Mouse (Mus musculus) embryonic stem cell, embryonic (primary cell): Measurements from ENCODE around the gene Olfr1241.

Experiments
- CTCF ChIA-PET, 4 experiments: fragments of 300-600 bp in 2 of 4; fragments of 350-600 bp in 2 of 4; sonication (Branson Sonifier 250); formaldehyde crosslinking; loops; one replicate each; lab custom pipeline; 2022; ENCODE audit warnings: inconsistent platforms in 2 of 4; lab: Charles Lee
- POLR2A ChIA-PET, 4 experiments: fragments of 300-600 bp in 2 of 4; fragments of 350-600 bp in 2 of 4; sonication (Branson Sonifier 250); formaldehyde crosslinking; loops; one replicate each; lab custom pipeline; 2022; ENCODE audit warnings: antibody characterized with exemption in 4 of 4, inconsistent platforms in 1 of 4; lab: Charles Lee

Olfr1241 gene

DNA sequence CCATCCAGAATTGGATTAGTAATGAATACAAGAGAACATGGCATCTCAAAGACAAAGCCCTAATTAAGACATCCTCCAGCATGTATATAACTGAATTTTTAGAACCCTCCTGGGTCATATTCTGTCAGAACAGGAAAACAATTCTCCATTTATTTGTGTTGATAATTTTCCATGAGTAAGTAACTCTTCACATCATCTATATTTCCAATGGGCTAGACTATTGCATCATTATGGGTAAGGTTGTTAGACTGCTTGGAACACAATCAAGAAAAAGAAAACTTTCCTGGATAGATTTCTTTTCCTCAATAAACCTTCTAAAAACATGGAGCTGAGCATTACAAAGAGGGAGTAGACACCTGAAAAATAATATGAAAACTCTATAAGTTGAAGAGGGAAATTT, at the start of gene Olfr1241:
Olfr1241 (minus strand) TSS at position 101 of the 400 bp plus-strand sequence.
- CTCF ChIA-PET: no interaction called here
- POLR2A ChIA-PET: no interaction called here

DNA sequence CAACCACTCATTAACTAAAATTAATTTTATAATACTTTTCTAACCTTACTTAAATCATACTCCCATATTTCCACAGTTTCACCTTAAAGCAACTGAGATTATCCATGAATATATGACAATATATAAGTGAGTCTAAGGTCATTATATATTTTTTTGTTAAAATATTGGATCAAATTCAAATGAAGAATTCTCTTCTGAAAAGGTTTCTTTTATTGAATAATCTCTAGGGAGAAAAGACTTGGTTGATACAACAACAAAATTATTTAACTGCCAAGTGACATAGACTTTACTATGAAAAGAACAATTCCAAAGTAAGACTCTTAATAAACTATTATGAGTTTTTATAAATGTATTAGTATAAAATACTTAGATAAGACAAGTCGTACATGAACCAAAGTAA, 44.5 kb upstream of the Olfr1241 start, which contains the start of gene Olfr1243:
Olfr1243 (minus strand) TSS at position 101 of the 400 bp plus-strand sequence.
- ChIA-PET CTCF (no interaction called here), POLR2A (no interaction called here)

GRCm38 (mm10) chr2:89498235-89498634, 11.3 kb upstream of the Olfr1241 start, which contains the start of gene Olfr1242:
Olfr1242 (minus strand) TSS chr2:89498335.
- POLR2A ChIA-PET: no interaction called here
- CTCF ChIA-PET: no interaction called here

DNA sequence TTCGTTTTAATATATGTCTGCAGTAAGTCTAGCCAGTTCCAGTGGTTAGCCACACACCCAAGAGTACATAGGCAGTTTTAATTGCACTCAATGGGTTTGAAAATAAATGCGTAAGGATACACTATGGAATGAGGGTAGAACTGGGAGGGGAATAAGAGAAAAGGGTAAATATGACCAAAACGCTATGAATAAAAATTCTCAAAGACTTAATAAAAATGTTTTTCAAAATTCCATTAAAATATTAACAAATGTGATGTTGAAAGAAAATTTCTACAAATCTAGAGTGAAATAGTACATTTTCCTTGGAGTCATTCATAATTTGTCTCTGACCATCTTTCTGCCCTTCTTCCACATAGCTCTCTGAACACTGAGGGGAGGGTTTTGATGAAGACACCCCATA, 44.0 kb downstream of the Olfr1241 start, which contains the start of gene Olfr1240:
Olfr1240 (minus strand) TSS at position 101 of the 400 bp plus-strand sequence.
- POLR2A ChIA-PET: no interaction called here
- CTCF ChIA-PET: no interaction called here
